Mouse (Mus musculus): ENCODE results near the gene Olfr640. TPM values are rescaled to one million over a fixed set of nuclear protein-coding genes. Genes with fewer than 3 reads are reported as not detected.

Gene Olfr640
- polyA plus RNA-seq, 2 experiments = not detected

- H3K4me2 ChIP-seq (ENCODE audit: low read depth) = no peak overlapping the region
- H3K27me3 ChIP-seq (ENCODE audit: control insufficient read depth, insufficient read depth, low read length) = no peaks in the 10 kb centered on the region
- no peak for TF ChIP-seq CTCF (IDR thresholded peaks at IDR 0.05; ENCODE audit: low read depth)
- no peak for TF ChIP-seq EP300 (IDR thresholded peaks at IDR 0.05; ENCODE audit: low read depth)
- H3K27ac ChIP-seq = no peak overlapping the region
- H3K36me3 ChIP-seq (replicated peaks; ENCODE audit: control insufficient read depth, insufficient read depth, low read depth) = no peaks in the 10 kb centered on the region
- 64% methylated on average over 4 of the region's 4 CpGs for WGBS (ENCODE audit: insufficient replicate concordance)
- H3K9ac ChIP-seq (replicated peaks) = no peak overlapping the region
- ATAC-seq (ENCODE audit: insufficient read depth) = no peak
- no peaks in the 10 kb centered on the region for H3K9me3 ChIP-seq (ENCODE audit: control insufficient read depth, low read length)
- no peak overlapping the region for H3K4me3 ChIP-seq (ENCODE audit: insufficient read depth in 1 of 2, low read depth in 2 of 2, low read length in 2 of 2)
- no peak for DNase-seq (ENCODE audit: low read depth in 3 of 3, low spot score in 3 of 3)
- H3K4me1 ChIP-seq (replicated peaks; ENCODE audit: control insufficient read depth in 2 of 2, insufficient read depth in 2 of 2, low read length in 1 of 2) = no peaks in the 10 kb centered on the region
Measured at GRCm38 (mm10) chr7:104050745-104051144, 25.4 kb upstream of the Olfr640 start.

- Histone ChIP-seq H3K4me1 (replicated peaks; ENCODE audit: control insufficient read depth in 2 of 2, insufficient read depth in 2 of 2, low read length in 1 of 2) (no peaks in the 10 kb centered on the region), H3K4me2 (ENCODE audit: low read depth) (no peak within 1 kb of the TSS), H3K27ac (no peak within 1 kb of the TSS), H3K27me3 (ENCODE audit: control insufficient read depth, insufficient read depth, low read length) (no peaks in the 10 kb centered on the region), H3K9me3 (ENCODE audit: control insufficient read depth, low read length) (no peaks in the 10 kb centered on the region), H3K4me3 (ENCODE audit: insufficient read depth in 1 of 2, low read depth in 2 of 2, low read length in 2 of 2) (no peak within 1 kb of the TSS), H3K36me3 (replicated peaks; ENCODE audit: control insufficient read depth, insufficient read depth, low read depth) (no peaks in the 10 kb centered on the region), H3K9ac (replicated peaks) (no peak within 1 kb of the TSS)
- WGBS (ENCODE audit: insufficient replicate concordance) = 36% methylated on average over 1 of the region's 1 CpGs
- ATAC-seq (ENCODE audit: insufficient read depth) (no peak), DNase-seq (ENCODE audit: low read depth in 3 of 3, low spot score in 3 of 3) (no peak)
- TF ChIP-seq CTCF (IDR thresholded peaks at IDR 0.05; ENCODE audit: low read depth) (no peak), EP300 (IDR thresholded peaks at IDR 0.05; ENCODE audit: low read depth) (no peak)
Measured at GRCm38 (mm10) chr7:104035145-104035544, 9.8 kb upstream of the Olfr640 start, which contains the start of gene Olfr641. Olfr641 (plus strand) TSS chr7:104035445.

- Histone ChIP-seq H3K9me3 (ENCODE audit: control insufficient read depth, low read length) (no peaks in the 10 kb centered on the region), H3K27ac (no peak overlapping the region), H3K36me3 (replicated peaks; ENCODE audit: control insufficient read depth, insufficient read depth, low read depth) (no peaks in the 10 kb centered on the region), H3K4me3 (ENCODE audit: insufficient read depth in 1 of 2, low read depth in 2 of 2, low read length in 2 of 2) (no peak overlapping the region), H3K4me2 (ENCODE audit: low read depth) (no peak overlapping the region), H3K9ac (replicated peaks) (no peak overlapping the region), H3K4me1 (replicated peaks; ENCODE audit: control insufficient read depth in 2 of 2, insufficient read depth in 2 of 2, low read length in 1 of 2) (no peaks in the 10 kb centered on the region), H3K27me3 (ENCODE audit: control insufficient read depth, insufficient read depth, low read length) (no peaks in the 10 kb centered on the region)
- TF ChIP-seq CTCF (IDR thresholded peaks at IDR 0.05; ENCODE audit: low read depth) = no peak
- no peak for TF ChIP-seq EP300 (IDR thresholded peaks at IDR 0.05; ENCODE audit: low read depth)
- ATAC-seq (ENCODE audit: insufficient read depth) (no peak), DNase-seq (ENCODE audit: low read depth in 3 of 3, low spot score in 3 of 3) (no peak)
- WGBS (ENCODE audit: insufficient replicate concordance) = 51% methylated on average over 3 of the region's 3 CpGs
Measured at GRCm38 (mm10) chr7:104026978-104027377, 1.6 kb upstream of the Olfr640 start.

GRCm38 (mm10) chr7:104021651-104022050 lies 3.7 kb downstream of the Olfr640 start:
- H3K27ac ChIP-seq = no peak overlapping the region
- no peak for TF ChIP-seq EP300 (IDR thresholded peaks at IDR 0.05; ENCODE audit: low read depth)
- no peak for TF ChIP-seq CTCF (IDR thresholded peaks at IDR 0.05; ENCODE audit: low read depth)
- no peaks in the 10 kb centered on the region for H3K4me1 ChIP-seq (replicated peaks; ENCODE audit: control insufficient read depth in 2 of 2, insufficient read depth in 2 of 2, low read length in 1 of 2)
- no peak overlapping the region for H3K4me3 ChIP-seq (ENCODE audit: insufficient read depth in 1 of 2, low read depth in 2 of 2, low read length in 2 of 2)
- 69% methylated on average over 6 of the region's 6 CpGs for WGBS (ENCODE audit: insufficient replicate concordance)
- H3K4me2 ChIP-seq (ENCODE audit: low read depth) = no peak overlapping the region
- no peaks in the 10 kb centered on the region for H3K27me3 ChIP-seq (ENCODE audit: control insufficient read depth, insufficient read depth, low read length)
- no peak for ATAC-seq (ENCODE audit: insufficient read depth)
- no peak for DNase-seq (ENCODE audit: low read depth in 3 of 3, low spot score in 3 of 3)
- H3K9me3 ChIP-seq (ENCODE audit: control insufficient read depth, low read length) = no peaks in the 10 kb centered on the region
- H3K36me3 ChIP-seq (replicated peaks; ENCODE audit: control insufficient read depth, insufficient read depth, low read depth) = no peaks in the 10 kb centered on the region
- H3K9ac ChIP-seq (replicated peaks) = no peak overlapping the region

DNA sequence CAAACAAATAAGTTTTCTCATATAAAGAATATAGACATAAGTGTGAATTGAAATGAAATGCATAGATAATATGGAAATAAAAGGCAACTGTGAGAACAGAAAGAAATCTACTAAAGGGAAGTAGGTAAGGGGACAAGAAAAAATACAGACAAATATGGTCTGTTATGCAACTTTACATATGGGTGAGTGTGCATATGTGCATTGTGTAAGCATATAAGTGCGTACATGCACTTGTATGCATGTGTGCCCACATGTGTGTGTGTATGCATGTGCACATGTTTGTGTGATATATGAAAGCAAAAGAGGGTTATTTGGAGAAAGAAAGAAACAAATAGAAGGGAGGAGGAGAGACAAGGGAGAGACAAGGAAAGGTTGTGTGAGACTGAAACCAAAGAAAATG lies 6.4 kb downstream of the Olfr640 start:
- Histone ChIP-seq H3K27ac (no peak overlapping the region), H3K9me3 (ENCODE audit: control insufficient read depth, low read length) (no peaks in the 10 kb centered on the region), H3K4me1 (replicated peaks; ENCODE audit: control insufficient read depth in 2 of 2, insufficient read depth in 2 of 2, low read length in 1 of 2) (no peaks in the 10 kb centered on the region), H3K9ac (replicated peaks) (no peak overlapping the region), H3K4me3 (ENCODE audit: insufficient read depth in 1 of 2, low read depth in 2 of 2, low read length in 2 of 2) (no peak overlapping the region), H3K27me3 (ENCODE audit: control insufficient read depth, insufficient read depth, low read length) (no peaks in the 10 kb centered on the region), H3K4me2 (ENCODE audit: low read depth) (no peak overlapping the region), H3K36me3 (replicated peaks; ENCODE audit: control insufficient read depth, insufficient read depth, low read depth) (no peaks in the 10 kb centered on the region)
- 55% methylated on average over 1 of the region's 1 CpGs for WGBS (ENCODE audit: insufficient replicate concordance)
- TF ChIP-seq EP300 (IDR thresholded peaks at IDR 0.05; ENCODE audit: low read depth) = no peak
- TF ChIP-seq CTCF (IDR thresholded peaks at IDR 0.05; ENCODE audit: low read depth) = no peak
- DNase-seq (ENCODE audit: low read depth in 3 of 3, low spot score in 3 of 3) (no peak), ATAC-seq (ENCODE audit: insufficient read depth) (no peak)
